Mouse (Mus musculus) kidney, adult 8-10 months (tissue): ENCODE results near the gene Tbce.
"Not testable (repeated sequence)": the region's sequence is repeated elsewhere in the genome, so short reads cannot be mapped to it uniquely, and the experiment has no call there.

Source experiments
- DNase-seq, 2 experiments: peaks; one replicate each; pipeline ENCODE4 v3.0.0; 2022

The Tbce gene

DNA sequence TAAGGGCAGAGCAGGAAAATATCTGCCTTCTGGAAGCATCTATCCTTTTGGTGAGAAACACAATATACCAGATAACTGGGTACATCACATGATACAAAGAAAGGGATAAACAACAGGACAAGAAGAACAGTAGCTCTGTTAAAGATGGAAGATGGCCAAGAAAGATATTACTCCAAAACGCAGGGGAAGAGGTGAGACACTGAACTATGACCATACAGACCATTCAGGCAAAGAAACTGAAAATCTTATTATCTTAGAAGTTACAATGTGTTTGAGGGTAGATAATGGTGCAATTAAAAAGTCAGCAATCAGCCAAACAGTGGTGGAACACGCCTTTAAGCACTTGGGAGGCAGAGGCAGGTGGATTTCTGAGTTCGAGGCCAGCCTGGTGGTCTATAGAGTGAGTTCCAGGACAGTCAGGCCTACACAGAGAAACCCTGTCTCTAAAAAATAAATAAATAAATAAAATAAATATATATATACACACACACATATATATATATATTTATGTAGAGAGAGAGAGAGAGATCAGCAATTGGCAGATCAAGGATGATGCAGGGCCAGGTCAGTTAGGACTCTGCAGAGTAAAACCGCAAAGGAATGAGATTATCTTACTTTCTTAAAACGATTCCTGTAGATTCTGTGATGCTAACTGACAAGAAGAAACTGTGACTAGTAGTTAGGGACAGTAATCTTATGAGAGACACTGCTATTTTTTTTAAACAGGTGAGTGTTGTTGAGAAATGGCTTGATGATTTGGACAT lies 5.9 kb downstream of the Tbce start:
- DNase-seq = no peak

- no peak for DNase-seq
These were observed 13.2 kb downstream of the Tbce start for GRCm38 (mm10) chr13:14026154-14026820.

GRCm38 (mm10) chr13:14025554-14025953 lies 13.9 kb downstream of the Tbce start:
- no peak for DNase-seq

DNA sequence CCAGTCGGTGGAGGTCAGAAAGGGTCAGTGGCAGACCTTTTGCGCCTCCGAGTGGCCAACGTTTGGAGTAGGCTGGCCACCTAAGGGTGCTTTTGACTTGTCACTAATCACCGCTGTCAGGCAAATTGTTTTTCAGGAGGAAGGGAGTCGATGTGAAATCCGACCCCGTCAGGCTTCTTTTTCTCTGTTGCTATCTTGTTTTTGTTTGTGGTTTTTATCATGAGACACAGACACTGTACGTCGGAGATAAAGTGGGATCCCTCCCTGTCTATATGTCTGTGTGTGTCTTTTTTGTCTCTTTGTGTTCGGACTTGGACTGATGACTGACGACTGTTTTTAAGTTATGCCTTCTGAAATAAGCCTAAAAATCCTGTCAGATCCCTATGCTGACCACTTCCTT lies 18.0 kb downstream of the Tbce start:
- DNase-seq = not testable (repeated sequence)

- DNase-seq = no peak
These were observed 20.6 kb downstream of the Tbce start for GRCm38 (mm10) chr13:14018852-14019251.

GRCm38 (mm10) chr13:14018283-14018682 lies 21.2 kb downstream of the Tbce start:
- no peak for DNase-seq

- no peak for DNase-seq
These were observed 23.8 kb downstream of the Tbce start for GRCm38 (mm10) chr13:14015609-14016008.

GRCm38 (mm10) chr13:14014540-14014939 lies 24.9 kb downstream of the Tbce start:
- DNase-seq = no peak

GRCm38 (mm10) chr13:14014001-14014400 lies 25.4 kb downstream of the Tbce start:
- DNase-seq = no peak

DNA sequence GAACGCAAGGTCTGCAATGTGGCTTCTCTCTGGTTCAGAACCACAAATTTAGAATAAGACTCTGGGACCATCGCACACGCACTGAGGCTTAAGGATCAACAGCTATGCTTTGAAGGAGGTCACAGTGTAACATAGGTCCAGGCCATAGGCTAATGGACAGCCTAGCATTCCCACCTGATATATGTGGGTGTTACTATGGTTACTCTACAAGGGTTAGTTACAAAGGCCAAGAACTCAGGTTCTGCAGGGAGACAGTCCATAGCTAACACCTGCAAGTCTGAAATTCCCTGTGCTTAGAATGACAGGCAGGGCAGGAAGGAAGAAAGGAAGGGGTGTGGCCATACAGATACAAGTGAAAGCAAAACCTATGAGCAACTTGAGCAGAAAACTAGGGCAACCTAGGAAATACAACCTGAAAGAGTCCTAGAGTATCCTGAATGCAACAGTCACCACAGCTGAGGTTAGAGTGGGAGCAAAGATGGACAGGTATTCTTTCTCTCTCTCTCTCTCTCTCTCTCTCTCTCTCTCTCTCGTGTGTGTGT lies 27.9 kb downstream of the Tbce start:
- no peak for DNase-seq

DNA sequence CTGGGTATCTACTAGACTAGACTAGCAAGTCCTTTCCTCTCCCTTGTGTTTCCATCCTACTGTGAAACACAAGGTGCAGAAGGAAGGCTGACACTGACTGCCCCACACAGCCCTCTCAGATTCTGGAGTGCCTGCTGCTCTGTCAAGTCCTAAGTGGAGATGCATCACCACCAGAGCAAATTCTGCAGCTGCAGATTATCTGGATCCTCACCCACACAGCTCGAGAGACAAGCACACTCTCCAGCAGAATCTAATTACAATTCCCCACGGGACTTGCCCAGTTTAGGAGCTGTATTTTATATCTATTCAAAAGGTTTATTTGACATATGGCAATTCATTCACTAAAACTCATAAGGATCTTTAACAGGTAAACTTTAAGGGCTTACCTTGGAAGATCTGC lies 33.4 kb downstream of the Tbce start:
- no peak for DNase-seq

- no peak for DNase-seq
These were observed 34.4 kb downstream of the Tbce start for GRCm38 (mm10) chr13:14004999-14005398.

DNA sequence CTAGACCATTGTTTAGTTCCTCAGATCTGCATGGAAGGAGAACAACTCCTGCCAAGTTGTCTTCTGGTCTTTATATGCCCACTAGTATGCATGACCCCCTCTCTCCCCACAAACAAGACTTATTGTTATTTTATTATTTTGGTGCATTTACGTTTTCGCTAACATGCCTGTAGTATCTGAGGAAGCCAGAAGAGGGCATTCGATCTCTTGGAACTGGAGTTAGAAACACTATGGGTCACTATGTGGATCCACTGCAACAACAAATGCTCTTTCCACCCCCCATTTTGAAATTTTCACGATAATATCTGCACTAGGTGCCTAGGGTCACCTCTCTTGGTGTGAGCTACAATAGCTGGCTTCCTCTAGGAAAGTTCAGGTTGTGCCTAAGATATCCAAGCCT lies 35.4 kb downstream of the Tbce start:
- no peak for DNase-seq

GRCm38 (mm10) chr13:14002706-14003105 lies 36.7 kb downstream of the Tbce start:
- DNase-seq = no peak

DNA sequence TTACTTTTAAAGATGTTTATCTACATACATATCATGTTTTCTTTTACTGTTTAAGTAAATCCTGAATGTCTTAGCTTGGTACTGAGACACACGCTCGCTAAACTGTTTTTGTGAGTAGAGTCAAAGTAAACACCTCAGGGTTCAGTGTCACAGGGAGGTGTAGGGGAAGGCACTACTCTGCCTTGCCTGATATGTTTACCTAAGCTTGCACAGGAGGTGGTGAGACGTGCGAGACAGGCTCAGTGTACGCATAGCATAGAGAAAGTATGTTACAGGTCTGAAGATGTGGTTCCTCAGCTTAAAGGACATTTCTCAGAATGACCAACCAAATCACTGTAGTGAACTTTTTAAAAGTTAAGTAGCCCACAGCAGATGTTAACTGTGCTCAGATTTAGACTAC lies 42.0 kb downstream of the Tbce start:
- no peak for DNase-seq

GRCm38 (mm10) chr13:13995046-13995445 lies 44.4 kb downstream of the Tbce start:
- no peak for DNase-seq

GRCm38 (mm10) chr13:13993041-13993440 lies 46.4 kb downstream of the Tbce start:
- no peak for DNase-seq

DNA sequence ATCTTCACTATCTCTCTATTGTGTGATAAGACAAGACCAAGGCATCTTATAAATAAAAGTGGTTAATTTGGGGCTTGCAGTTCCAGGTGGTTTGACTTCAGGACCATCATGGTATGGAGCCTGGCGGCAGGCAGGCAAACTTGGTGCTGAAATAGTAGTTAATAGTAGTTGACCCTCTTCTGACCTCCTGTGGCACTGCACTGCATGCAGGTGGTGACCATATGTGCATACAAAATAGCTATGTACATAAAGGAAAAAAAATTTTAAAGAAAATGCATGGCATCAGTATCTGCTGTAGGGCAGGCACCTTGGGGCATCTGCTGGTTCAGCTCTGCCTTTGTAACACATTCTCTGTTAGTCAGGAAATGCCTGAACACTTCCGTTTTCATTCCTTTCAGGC lies 49.0 kb downstream of the Tbce start:
- no peak for DNase-seq

DNA sequence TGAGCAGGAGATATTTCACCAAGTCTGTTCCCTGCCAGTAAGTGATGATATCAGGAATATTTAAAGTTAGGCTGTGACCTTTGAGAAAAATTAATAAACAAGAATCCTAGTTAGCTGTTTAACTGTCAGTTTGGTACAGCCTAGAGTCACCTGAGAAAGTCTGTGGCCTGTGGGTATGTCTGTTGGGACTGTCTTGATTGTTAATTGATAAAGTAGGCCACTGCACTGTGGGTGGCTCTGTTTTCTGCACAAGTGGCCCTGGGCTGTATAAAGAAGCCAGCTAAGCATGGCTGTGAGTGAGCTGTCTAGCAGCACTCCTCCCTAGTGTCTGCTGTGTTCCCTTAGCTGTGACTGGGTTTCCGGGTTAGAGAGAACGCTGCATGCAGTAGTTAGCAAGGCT lies 50.3 kb downstream of the Tbce start:
- no peak for DNase-seq

DNA sequence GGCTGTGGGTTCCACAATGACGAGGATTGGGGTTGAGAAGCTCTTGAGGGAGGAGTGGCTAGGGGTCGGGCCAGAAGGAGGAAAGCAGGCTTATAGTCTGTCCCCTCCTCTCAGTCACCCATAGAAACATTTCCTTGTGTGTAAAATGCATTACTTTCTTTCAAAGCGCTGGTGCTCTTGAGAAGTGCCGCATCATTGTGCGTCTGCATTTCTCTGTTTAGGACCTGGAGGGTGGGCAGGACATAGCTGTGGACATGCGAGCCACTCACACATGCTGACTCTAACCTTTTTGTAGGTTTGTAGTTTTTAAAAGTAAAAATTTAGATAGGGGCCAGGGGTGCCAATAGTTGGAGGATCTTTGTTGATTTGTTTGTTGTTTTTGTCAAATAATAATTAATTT lies 55.9 kb downstream of the Tbce start:
- no peak for DNase-seq

DNA sequence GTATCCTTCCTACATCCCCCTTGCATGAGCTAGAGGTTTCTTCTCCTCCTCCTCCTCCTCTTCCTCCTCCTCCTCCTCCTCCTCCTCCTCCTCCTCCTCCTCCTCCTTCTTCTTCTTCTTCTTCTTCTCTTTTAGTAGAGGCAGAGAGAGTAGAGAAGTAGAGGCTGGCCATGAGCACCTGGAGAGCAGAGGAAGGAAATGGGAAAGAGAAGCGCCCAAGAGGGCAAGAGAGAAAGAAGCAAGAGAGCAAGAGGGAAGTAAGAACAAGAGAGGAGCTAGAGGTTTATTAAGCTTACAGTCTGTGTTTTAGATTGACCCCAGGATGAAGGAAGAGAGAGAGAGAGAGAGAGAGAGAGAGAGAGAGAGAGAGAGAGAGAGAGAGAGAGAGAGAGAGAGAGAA lies 57.6 kb downstream of the Tbce start:
- DNase-seq = not testable (repeated sequence)

GRCm38 (mm10) chr13:13969796-13970195 lies 69.6 kb downstream of the Tbce start:
- DNase-seq = no peak

DNA sequence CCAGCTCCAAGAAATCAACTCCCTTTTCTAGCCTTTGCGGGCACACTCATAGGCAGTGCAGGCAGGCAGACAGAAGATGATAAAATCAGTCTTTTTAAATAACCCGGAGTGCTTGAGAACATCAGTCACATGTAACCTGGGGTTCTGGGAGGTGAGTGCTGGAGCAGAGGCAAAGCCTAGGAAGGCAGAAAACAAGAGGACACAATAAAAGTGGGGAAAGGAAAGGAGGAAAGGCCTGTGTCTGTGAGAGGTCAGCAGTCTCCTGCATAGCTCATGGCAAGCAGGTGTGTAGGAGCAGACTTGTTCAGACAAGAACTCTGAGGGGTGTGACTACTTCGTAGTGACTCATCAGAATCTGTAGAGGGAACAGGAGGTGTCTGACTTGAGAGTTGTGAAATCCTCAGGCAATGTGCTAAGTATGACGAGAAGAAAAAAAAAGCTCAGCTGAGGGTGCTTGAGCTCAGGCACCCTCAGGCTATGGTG lies 70.8 kb downstream of the Tbce start:
- DNase-seq = no peak

- DNase-seq = no peak
These were observed 73.3 kb downstream of the Tbce start for GRCm38 (mm10) chr13:13966172-13966571.
